Mouse (Mus musculus): Measurements from ENCODE around the gene Slc5a5.

DNA sequence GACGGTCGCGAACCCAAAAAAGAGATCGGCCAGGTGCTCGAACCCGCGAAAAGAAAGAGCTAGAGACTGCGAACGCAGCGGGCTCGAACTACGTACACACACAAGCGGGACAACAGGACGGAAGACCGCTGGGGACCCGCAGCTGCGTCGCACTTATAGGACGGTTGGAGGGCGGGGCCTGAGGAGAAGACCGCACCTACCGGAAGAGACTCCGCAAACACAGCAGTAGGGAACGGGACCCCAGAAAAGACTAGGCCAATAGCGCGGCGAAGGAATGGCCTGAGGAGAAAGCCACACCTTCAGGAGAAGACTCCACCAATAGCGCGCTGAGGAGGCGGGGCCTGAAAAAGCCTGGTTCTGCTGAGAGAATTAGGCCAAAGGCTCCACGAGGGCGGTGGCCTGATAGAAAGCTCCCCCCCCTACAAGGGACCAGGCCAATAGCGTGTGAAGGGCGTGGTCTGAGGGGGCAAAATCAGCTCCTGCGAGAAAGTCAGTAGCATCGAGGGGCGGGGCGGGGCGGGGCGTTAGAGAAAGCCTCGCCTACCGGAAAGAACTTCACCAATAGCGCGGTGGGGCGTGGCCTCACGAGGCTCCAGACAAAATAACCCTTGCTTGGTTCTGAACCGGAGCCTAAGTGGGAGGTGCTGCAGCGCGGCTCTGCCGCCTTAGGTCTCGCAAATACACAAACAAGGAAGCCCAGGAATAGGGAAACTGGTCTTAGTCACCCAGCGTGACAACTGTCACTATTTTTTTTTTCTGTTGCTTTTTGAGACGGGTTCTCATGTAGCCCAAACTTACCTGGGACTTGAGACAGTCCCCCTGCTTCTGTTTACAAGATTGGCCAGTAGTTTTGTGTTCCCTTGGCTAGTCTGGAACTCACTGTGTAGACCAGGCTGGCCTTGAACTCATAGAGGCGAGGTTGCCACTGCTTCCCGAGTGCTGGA is 52.9 kb downstream of the Slc5a5 start, which contains the start of gene Arrdc2:
- no peak for TF ChIP-seq CTCF (IDR thresholded peaks at IDR 0.05)
- TF ChIP-seq EP300 (IDR thresholded peaks at IDR 0.05) = no peak; the same call in none of the 2 replicates
